Mouse (Mus musculus) frontal cortex, postnatal 25 days (tissue): ENCODE results near the gene Pi4k2b.
A peak's percentile ranks its signal among the peaks of the same experiment; 100 is the strongest.
"Not testable (repeated sequence)": the region's sequence is repeated elsewhere in the genome, so short reads cannot be mapped to it uniquely, and the experiment has no call there.

ENCODE experiments used
- DNase-seq, 2 experiments: peaks; one replicate each; pipeline ENCODE4 v3.0.0; 2022; ENCODE audit warnings: low spot score in 2 of 2

Gene Pi4k2b

GRCm38 (mm10) chr5:52776466-52777354 lies 35.3 kb downstream of the Pi4k2b start:
- DNase-seq = not testable (repeated sequence)

- peak; percentile 77 to 84 for DNase-seq
Measured at GRCm38 (mm10) chr5:52782523-52783250, 41.3 kb downstream of the Pi4k2b start.

DNA sequence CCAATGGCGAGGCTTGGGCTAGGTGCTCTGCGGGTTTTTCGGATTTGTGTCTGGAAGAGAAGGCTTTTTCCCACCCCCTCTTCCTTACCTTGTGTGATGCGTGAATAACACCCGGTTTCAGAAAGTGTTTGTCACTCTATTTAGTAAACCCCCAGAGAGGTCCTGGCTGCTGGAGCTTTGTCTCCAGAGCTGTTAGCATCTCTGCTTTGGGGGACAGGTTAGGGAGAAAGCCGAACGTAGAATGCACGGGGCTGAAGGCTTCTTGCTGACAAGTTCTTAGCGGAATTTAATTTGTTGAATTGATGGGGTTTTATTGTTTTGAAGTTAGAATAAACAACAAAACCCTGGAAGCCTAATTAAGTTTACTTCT lies 41.9 kb downstream of the Pi4k2b start:
- no peak for DNase-seq

GRCm38 (mm10) chr5:52783957-52784356 lies 42.6 kb downstream of the Pi4k2b start:
- no peak for DNase-seq

GRCm38 (mm10) chr5:52786556-52787322 lies 45.4 kb downstream of the Pi4k2b start:
- DNase-seq = no peak

GRCm38 (mm10) chr5:52793230-52793629 lies 51.9 kb downstream of the Pi4k2b start:
- no peak for DNase-seq

DNA sequence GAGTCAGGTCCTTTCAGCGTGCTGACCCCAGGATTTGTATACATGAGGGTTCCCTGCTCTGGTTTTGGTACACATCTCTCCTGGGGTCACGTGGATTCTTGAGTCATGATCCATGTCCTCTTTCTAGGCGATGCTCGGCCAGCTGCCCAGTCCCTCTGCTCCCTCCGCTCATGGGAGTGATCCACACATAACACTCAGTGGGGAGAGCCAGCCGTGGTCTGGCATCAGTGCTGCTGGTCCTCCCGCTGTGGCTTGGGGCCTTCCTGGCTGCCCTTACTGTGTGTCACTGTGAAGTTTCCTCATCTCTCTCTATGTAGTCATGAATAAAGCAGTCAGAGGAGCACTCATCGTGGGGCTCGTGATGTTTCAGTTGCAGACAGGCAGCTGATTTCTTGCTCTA lies 52.7 kb downstream of the Pi4k2b start:
- no peak for DNase-seq

- no peak for DNase-seq
Measured at GRCm38 (mm10) chr5:52799274-52799985, 58.1 kb downstream of the Pi4k2b start.

- DNase-seq = no peak
Measured at GRCm38 (mm10) chr5:52805801-52806200, 64.4 kb downstream of the Pi4k2b start.

- no peak for DNase-seq
Measured at GRCm38 (mm10) chr5:52806349-52806748, 65.0 kb downstream of the Pi4k2b start.

DNA sequence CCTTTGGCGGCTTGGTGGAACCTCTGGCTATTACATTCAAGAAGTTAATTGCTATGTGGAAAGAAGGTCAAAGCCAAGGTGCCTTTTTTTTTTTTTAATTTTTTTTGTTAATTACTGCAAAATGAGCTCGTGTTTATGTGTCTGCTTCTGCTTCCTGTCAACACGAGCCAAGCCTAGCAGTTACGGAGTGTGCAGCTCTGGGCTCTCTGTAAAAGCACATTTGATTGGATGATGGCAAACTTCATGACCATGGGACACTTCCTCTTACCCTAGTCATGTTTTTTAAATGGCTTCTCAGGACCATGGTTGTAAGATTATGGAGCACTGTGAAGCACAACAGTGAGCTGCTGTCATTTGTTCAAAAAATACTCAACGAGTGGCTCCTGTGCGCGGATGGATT lies 65.7 kb downstream of the Pi4k2b start:
- DNase-seq = no peak

GRCm38 (mm10) chr5:52810446-52810845 lies 69.1 kb downstream of the Pi4k2b start:
- DNase-seq = no peak

DNA sequence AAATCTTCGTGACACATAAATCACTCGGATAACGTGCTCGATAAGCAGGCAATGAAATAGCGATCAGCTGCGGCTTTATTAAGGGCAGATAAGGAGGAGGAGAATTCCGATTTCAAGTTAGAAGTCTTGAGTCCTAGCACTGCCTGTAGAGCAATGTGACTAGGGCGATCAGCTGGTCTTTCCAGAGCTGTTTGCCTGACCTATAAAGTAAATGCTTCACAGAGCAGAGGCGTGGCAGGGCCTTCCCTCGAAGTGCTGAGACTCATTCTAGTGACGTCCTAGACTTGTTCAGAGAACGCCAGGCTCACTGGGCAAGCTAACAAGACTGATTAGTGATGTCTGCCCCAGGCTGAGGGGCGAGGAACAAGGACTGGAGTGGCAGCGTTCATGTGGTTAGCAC lies 69.7 kb downstream of the Pi4k2b start:
- DNase-seq = no peak

DNA sequence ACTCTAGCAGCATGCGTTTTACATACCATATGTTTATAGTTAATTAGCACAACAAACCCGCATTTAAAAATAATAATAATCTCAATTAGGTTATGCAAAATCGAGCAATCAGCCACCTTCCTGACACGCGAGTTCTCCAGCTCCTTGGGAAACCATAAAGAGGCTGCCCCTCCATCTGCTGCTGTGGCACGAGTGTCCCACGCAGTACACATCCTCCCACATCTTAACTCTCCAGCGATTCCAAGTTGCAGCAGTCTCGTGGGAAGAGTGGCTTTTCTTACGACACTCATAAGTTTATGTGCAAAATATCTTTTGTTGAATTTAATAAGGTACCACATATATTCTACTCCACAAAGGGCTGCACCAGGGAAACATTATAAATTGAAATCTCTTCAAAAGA lies 71.1 kb downstream of the Pi4k2b start:
- no peak for DNase-seq

GRCm38 (mm10) chr5:52813312-52813711 lies 71.9 kb downstream of the Pi4k2b start:
- DNase-seq = no peak

GRCm38 (mm10) chr5:52818676-52819075 lies 77.3 kb downstream of the Pi4k2b start:
- no peak for DNase-seq
